Mouse (Mus musculus) gastrocnemius, adult 18-20 months (tissue): ENCODE results near the gene Sema6d. TPM values are rescaled to one million over a fixed set of nuclear protein-coding genes. Genes with fewer than 3 reads are reported as not detected.

Experiments used
- DNase-seq: peaks from one replicate; pipeline ENCODE4 v3.0.0; 2021; ENCODE audit warnings: low spot score
- long read RNA-seq, 2 experiments: library from polyadenylated mRNA; stranded (forward); transcript quantifications; one replicate each; pipeline ENCODE4 v2.0.0; 2021
- total RNA-seq, 2 experiments: library from RNA; stranded (reverse); gene quantifications; 2 replicates each; pipeline ENCODE4 v1.2.3; 2021

Gene Sema6d
- 10 to 100 TPM in 1 of 2 experiments, 1 to 10 TPM in 1; 8.4 to 11.2 TPM for total RNA-seq
- long read RNA-seq, experiment 1, full-length matches to known transcripts = 3 of 4 reads
- long read RNA-seq, experiment 1, partial matches to known transcripts = 0 of 4 reads
- long read RNA-seq, experiment 1, other reads (novel, unspliced or antisense) = 1 of 4 reads
- long read RNA-seq, experiment 2, full-length matches to known transcripts = 1 of 5 reads
- long read RNA-seq, experiment 2, partial matches to known transcripts = 1 of 5 reads
- long read RNA-seq, experiment 2, other reads (novel, unspliced or antisense) = 3 of 5 reads

GRCm38 (mm10) chr2:124089813-124090230 lies at the start of gene Sema6d:
TSS of gene Sema6d (plus strand) at chr2:124089969.
- no peak for DNase-seq

- no peak for DNase-seq
Measured at GRCm38 (mm10) chr2:124059910-124060309, 29.9 kb upstream of the Sema6d start.

- no peak for DNase-seq
Measured at GRCm38 (mm10) chr2:124068380-124068779, 21.4 kb upstream of the Sema6d start.

- no peak for DNase-seq
Measured at GRCm38 (mm10) chr2:124070664-124071063, 19.1 kb upstream of the Sema6d start.

- DNase-seq = no peak
Measured at GRCm38 (mm10) chr2:124071380-124071779, 18.4 kb upstream of the Sema6d start.

GRCm38 (mm10) chr2:124090231-124091141 lies 717 bp downstream of the Sema6d start:
- DNase-seq = no peak

- no peak for DNase-seq
Measured at GRCm38 (mm10) chr2:124099697-124100096, 9.9 kb downstream of the Sema6d start.

- DNase-seq = peak; percentile 27
Measured at GRCm38 (mm10) chr2:124100486-124101200, 10.9 kb downstream of the Sema6d start.

GRCm38 (mm10) chr2:124101201-124101517 lies 11.4 kb downstream of the Sema6d start:
- DNase-seq = no peak

GRCm38 (mm10) chr2:124101580-124101979 lies 11.8 kb downstream of the Sema6d start:
- DNase-seq = no peak

GRCm38 (mm10) chr2:124103277-124103676 lies 13.5 kb downstream of the Sema6d start:
- no peak for DNase-seq

GRCm38 (mm10) chr2:124118469-124119243 lies 28.9 kb downstream of the Sema6d start:
- no peak for DNase-seq

GRCm38 (mm10) chr2:124120355-124120754 lies 30.6 kb downstream of the Sema6d start:
- no peak for DNase-seq

- no peak for DNase-seq
Measured at GRCm38 (mm10) chr2:124121539-124121938, 31.8 kb downstream of the Sema6d start.

GRCm38 (mm10) chr2:124125504-124125903 lies 35.7 kb downstream of the Sema6d start:
- no peak for DNase-seq

- DNase-seq = no peak
Measured at GRCm38 (mm10) chr2:124126853-124127252, 37.1 kb downstream of the Sema6d start.

GRCm38 (mm10) chr2:124130876-124131275 lies 41.1 kb downstream of the Sema6d start:
- no peak for DNase-seq

GRCm38 (mm10) chr2:124141510-124142044 lies 51.8 kb downstream of the Sema6d start:
- no peak for DNase-seq

GRCm38 (mm10) chr2:124145528-124145927 lies 55.8 kb downstream of the Sema6d start:
- DNase-seq = no peak

- DNase-seq = no peak
Measured at GRCm38 (mm10) chr2:124158158-124158557, 68.4 kb downstream of the Sema6d start.
